Mouse (Mus musculus) cerebellum, adult 18-20 months (tissue): ENCODE data around the gene Vmn1r172.
"Not testable (repeated sequence)": the region's sequence is repeated elsewhere in the genome, so short reads cannot be mapped to it uniquely, and the experiment has no call there.

Experiments
- DNase-seq, 2 experiments: peaks; one replicate each; pipeline ENCODE4 v3.0.0; 2021

Vmn1r172 gene

DNA sequence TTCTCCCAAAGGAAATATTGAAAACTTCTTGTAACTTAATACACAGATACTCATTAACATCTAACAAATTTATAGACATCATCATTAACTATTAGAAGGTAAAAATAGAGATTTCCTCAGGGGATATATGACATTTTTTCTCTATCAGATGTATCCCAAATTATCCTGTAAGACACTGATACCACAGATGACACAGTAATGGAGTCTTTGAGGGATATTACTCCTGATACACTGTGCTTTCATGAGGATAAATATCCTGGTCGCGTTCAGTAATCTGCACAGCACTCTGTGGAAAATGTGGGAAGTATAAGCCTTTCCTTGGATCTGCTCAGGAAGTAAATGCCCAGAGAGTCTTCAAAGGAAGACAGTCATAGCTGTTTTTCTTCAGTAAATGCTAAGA, at the start of gene Vmn1r172:
TSS of gene Vmn1r172 (plus strand) at position 301 of the 400 bp plus-strand sequence.
- DNase-seq = no peak

DNA sequence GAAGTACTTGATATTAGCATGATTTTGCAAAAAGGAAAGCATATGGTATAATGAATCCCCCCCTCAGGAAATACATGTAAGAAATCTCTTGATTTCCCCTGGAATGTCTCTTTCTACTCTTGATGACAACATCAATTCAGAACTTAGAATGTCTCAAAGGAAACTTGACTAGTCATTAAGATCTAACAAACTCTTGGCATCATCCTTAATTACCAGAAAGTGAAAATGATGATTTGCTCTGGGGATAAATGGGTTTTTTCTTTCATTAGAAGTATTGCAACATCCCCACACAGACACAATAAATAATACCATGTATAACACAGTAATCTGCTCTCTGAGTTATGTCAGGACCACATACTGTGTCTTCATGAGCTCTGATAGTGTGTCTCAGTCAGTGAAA, 27.7 kb upstream of the Vmn1r172 start, which contains the start of gene Vmn1r171:
TSS of gene Vmn1r171 (plus strand) at position 301 of the 400 bp plus-strand sequence.
- DNase-seq = no peak

DNA sequence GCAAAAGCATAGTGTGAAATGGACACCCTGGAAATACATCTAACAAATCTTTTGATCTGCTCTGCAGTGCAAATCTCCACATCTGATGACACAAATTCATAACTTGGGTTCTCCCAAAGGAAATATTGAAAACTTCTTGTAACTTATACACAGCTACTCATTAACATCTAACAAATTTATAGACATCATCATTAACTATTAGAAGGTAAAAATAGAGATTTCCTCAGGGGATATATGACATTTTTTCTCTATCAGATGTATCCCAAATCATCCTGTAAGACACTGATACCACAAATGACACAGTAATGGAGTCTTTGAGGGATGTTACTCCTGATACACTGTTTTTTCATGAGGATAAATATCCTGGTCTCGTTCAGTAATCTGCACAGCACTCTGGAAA, 42.3 kb downstream of the Vmn1r172 start, which contains the start of gene Vmn1r173:
TSS of gene Vmn1r173 (plus strand) at position 301 of the 400 bp plus-strand sequence.
- not testable (repeated sequence) for DNase-seq
